Mouse (Mus musculus) kidney, postnatal 0 days (tissue): Measurements from ENCODE around the gene Atp6v1fnb. TPM values are rescaled to one million over a fixed set of nuclear protein-coding genes. Genes with fewer than 3 reads are reported as not detected.
A peak's percentile ranks its signal among the peaks of the same experiment; 100 is the strongest.

ENCODE experiments used
- ATAC-seq: fragments of 200-750 bp; cut with Nextera tagmentation; replicated peaks from 2 replicates; pipeline ENCODE4 v1.8.0; 2017; ENCODE audit warnings: low read depth, moderate number of reproducible peaks, moderate TSS enrichment, moderate library complexity; ENCODE audit not compliant: low FRiP score
- DNase-seq: peaks from one replicate; pipeline ENCODE4 v3.0.0-alpha.2; 2016; ENCODE audit warnings: low spot score
- H3K27ac ChIP-seq: fragments of 300-500 bp; sonication (generic); 2 replicates; pipeline ENCODE4 v1.5.1; 2014; ENCODE audit warnings: mild to moderate bottlenecking
- H3K27me3 ChIP-seq: fragments of 300-500 bp; sonication (generic); 2 replicates; pipeline ENCODE4 v1.6.1; 2014; ENCODE audit warnings: low read length, mixed read lengths; ENCODE audit not compliant: insufficient read depth
- H3K36me3 ChIP-seq: fragments of 300-500 bp; sonication (generic); 2 replicates; pipeline ENCODE4 v1.6.1; 2014; ENCODE audit warnings: low read length, mixed read lengths; ENCODE audit not compliant: insufficient read depth
- H3K4me1 ChIP-seq: fragments of 300-500 bp; sonication (generic); replicated peaks from 2 replicates; pipeline ENCODE4 v1.6.1; 2014; ENCODE audit warnings: antibody characterized with exemption, low read length, mixed read lengths; ENCODE audit not compliant: insufficient read depth
- H3K4me2 ChIP-seq: fragments of 300-500 bp; sonication (generic); 2 replicates; pipeline ENCODE4 v1.6.1; 2014; ENCODE audit warnings: mild to moderate bottlenecking, low read length, moderate library complexity, mixed read lengths
- H3K4me3 ChIP-seq: fragments of 300-500 bp; sonication (generic); replicated peaks from 2 replicates; pipeline ENCODE4 v1.5.1; 2014; ENCODE audit warnings: low read depth, low read length
- H3K9ac ChIP-seq: fragments of 300-500 bp; sonication (generic); 2 replicates; pipeline ENCODE4 v1.6.1; 2014; ENCODE audit warnings: low read depth, low read length
- H3K9me3 ChIP-seq: fragments of 300-500 bp; sonication (generic); replicated peaks from 2 replicates; pipeline ENCODE4 v1.6.1; 2016; ENCODE audit warnings: low read length, inconsistent platforms, mixed read lengths
- CTCF ChIP-seq: IDR thresholded peaks from 2 replicates; pipeline ENCODE4 v1.5.1; 2016; ENCODE audit warnings: antibody characterized with exemption, low read depth, mild to moderate bottlenecking, moderate library complexity
- WGBS: fragments of 180-500 bp; shearing (Covaris S2); extraction: QIAGEN DNeasy Blood & Tissue Kit; methylation state at CpG from one replicate; pipeline ENCODE4 v1.1.7; 2014; 5-methylcytosine and 5-hydroxymethylcytosine counted together
- polyA plus RNA-seq: library from polyadenylated mRNA; unstranded; fragments of >200 nt; fragmentation: Nextera tagmentation; extraction: Ambion mirVana; gene quantifications from 2 replicates; pipeline ENCODE4 v1.2.1, GENCODE M21; 2015

The Atp6v1fnb gene
- polyA plus RNA-seq, 1 experiment from 2014 or later = not detected

GRCm38 (mm10) chr6:29497791-29498190, 26.6 kb downstream of the Atp6v1fnb start:
- DNase-seq (no peak), ATAC-seq (peak; percentile 62)
- TF ChIP-seq CTCF = no peak
- no peaks in the 10 kb centered on the region for H3K27me3 ChIP-seq
- H3K36me3 ChIP-seq = no peaks in the 10 kb centered on the region
- H3K4me1 ChIP-seq = 0 out of 2 replicates have a peak, but pooled peaks cover 5% of the 10 kb centered on the region
- no peaks in the 10 kb centered on the region for H3K9me3 ChIP-seq
- H3K27ac ChIP-seq = no peak overlapping the region
- WGBS = 51% methylated on average over 2 of the region's 2 CpGs
- H3K9ac ChIP-seq = no peak overlapping the region
- H3K4me3 ChIP-seq = no peak overlapping the region
- H3K4me2 ChIP-seq = no peak overlapping the region

- Histone ChIP-seq H3K4me3 (no peak overlapping the region), H3K9ac (no peak overlapping the region), H3K27me3 (no peaks in the 10 kb centered on the region), H3K4me1 (0 out of 2 replicates have a peak, but pooled peaks cover 5% of the 10 kb centered on the region), H3K27ac (no peak overlapping the region), H3K4me2 (no peak overlapping the region), H3K9me3 (no peaks in the 10 kb centered on the region), H3K36me3 (no peaks in the 10 kb centered on the region)
- ATAC-seq = no peak
- no peak for DNase-seq
- TF ChIP-seq CTCF = no peak
- WGBS = 94% methylated on average over 7 of the region's 7 CpGs
Observed at GRCm38 (mm10) chr6:29500177-29500576, 28.9 kb downstream of the Atp6v1fnb start.

GRCm38 (mm10) chr6:29500810-29501209, 29.6 kb downstream of the Atp6v1fnb start:
- WGBS = 93% methylated on average over 6 of the region's 6 CpGs
- Histone ChIP-seq H3K4me3 (no peak overlapping the region), H3K4me1 (0 out of 2 replicates have a peak, but pooled peaks cover 5% of the 10 kb centered on the region), H3K27me3 (no peaks in the 10 kb centered on the region), H3K36me3 (no peaks in the 10 kb centered on the region), H3K9ac (no peak overlapping the region), H3K4me2 (no peak overlapping the region), H3K9me3 (no peaks in the 10 kb centered on the region), H3K27ac (no peak overlapping the region)
- DNase-seq = no peak
- no peak for TF ChIP-seq CTCF
- no peak for ATAC-seq

- DNase-seq = peak; percentile 13
- Histone ChIP-seq H3K9ac (no peak overlapping the region), H3K9me3 (no peaks in the 10 kb centered on the region), H3K27me3 (no peaks in the 10 kb centered on the region), H3K4me2 (no peak overlapping the region), H3K27ac (no peak overlapping the region), H3K4me1 (0 out of 2 replicates have a peak, but pooled peaks cover under 1% of the 10 kb centered on the region), H3K4me3 (no peak overlapping the region), H3K36me3 (no peaks in the 10 kb centered on the region)
- no peak for ATAC-seq
- WGBS = 97% methylated on average over 1 of the region's 1 CpGs
- TF ChIP-seq CTCF = peak; percentile 66
Observed at GRCm38 (mm10) chr6:29501599-29501998, 30.4 kb downstream of the Atp6v1fnb start.

- Histone ChIP-seq H3K4me2 (no peak overlapping the region), H3K4me3 (no peak overlapping the region), H3K9ac (no peak overlapping the region), H3K27ac (no peak overlapping the region), H3K4me1 (0 out of 2 replicates have a peak, but pooled peaks cover 7% of the 10 kb centered on the region), H3K36me3 (no peaks in the 10 kb centered on the region), H3K27me3 (no peaks in the 10 kb centered on the region), H3K9me3 (no peaks in the 10 kb centered on the region)
- WGBS = 90% methylated on average over 5 of the region's 5 CpGs
- DNase-seq = no peak
- ATAC-seq = no peak
- peak; percentile 35; the same call in 1 of the 2 replicates for TF ChIP-seq CTCF
Observed at GRCm38 (mm10) chr6:29505493-29505892, 34.3 kb downstream of the Atp6v1fnb start.

- Histone ChIP-seq H3K4me2 (peak overlapping the region; percentile 75), H3K9ac (peak overlapping the region; percentile 59; the same call in 1 of the 2 replicates), H3K27ac (no peak overlapping the region), H3K27me3 (no peaks in the 10 kb centered on the region), H3K9me3 (no peaks in the 10 kb centered on the region), H3K4me1 (0 out of 2 replicates have a peak, but pooled peaks cover 7% of the 10 kb centered on the region), H3K4me3 (peak overlapping the region; percentile 51), H3K36me3 (no peaks in the 10 kb centered on the region)
- DNase-seq (no peak), ATAC-seq (0 out of 2 replicates have a peak, but pooled peaks have one; percentile 17)
- TF ChIP-seq CTCF = no peak
- WGBS = 23% methylated on average over 8 of the region's 8 CpGs
Observed at GRCm38 (mm10) chr6:29506834-29507233, 35.6 kb downstream of the Atp6v1fnb start.
